Mouse (Mus musculus) brain, embryonic 14.5 days (tissue): ENCODE measurements at regions not wholly inside any gene's neighbourhood (a gene's known extent, or its start where the extent isn't known, plus 50 kb on each side); places are given as distances from the start of the nearest gene placed in this dataset.

Experiments used
- DNase-seq: peaks from one replicate; pipeline ENCODE4 v3.0.0-alpha.2; 2011; ENCODE audit warnings: low read depth
- CTCF ChIP-seq: fragments of 200-500 bp; IDR thresholded peaks from 2 replicates; pipeline ENCODE4 v1.5.1; 2012; ENCODE audit warnings: inconsistent platforms, mild to moderate bottlenecking, moderate library complexity, borderline replicate concordance; ENCODE audit not compliant: insufficient read depth, insufficient read length; ENCODE audit errors: extremely low read depth
- POLR2A ChIP-seq: fragments of 200-500 bp; IDR thresholded peaks from 2 replicates; pipeline ENCODE4 v1.6.1; 2012; ENCODE audit warnings: mild to moderate bottlenecking, inconsistent platforms, borderline replicate concordance; ENCODE audit not compliant: poor library complexity, insufficient read depth, insufficient read length, severe bottlenecking; ENCODE audit errors: extremely low read depth

DNA sequence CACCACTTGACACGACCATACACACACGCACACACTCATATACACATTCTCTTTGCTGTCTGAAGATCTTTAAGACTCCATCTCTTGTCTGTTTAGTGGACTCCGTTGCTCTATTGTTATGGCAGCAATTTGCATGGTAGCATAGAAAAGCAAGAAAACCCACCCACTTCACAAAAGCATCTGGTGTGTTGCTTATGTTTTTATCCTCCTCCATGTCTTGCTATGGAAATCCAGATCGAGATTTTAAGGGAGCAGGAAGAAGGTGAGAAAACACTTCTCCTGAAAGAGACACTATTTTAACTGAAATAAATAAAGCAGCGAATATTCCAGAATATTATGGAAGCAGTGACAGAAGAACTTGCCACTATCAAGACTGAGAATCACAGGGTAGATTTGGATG, 207.5 kb upstream of the Stac start:
- no peak for DNase-seq

DNA sequence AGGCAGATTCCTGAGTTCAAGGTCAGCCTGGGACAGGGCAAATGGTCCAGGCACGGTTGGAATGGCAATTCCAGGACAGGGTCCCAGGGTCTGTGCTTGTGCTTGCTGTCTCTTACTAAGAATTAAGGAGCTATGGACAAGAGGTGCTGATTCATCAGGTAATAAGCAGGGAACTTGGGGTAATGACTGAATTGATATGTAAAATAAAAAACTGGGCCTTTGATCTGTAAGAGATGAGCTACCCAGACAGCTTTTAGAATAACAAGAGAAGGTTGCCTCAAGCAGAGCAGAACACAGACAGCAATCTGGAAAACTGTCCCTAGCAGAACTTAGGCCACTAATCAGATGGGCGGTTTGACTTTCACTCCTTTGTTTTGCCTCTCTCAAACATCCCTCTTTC, 189.6 kb upstream of the Stac start:
- no peak for TF ChIP-seq POLR2A
- DNase-seq, result no peak

More for the DNA sequence above, 207.5 kb upstream of the Stac start:
- TF ChIP-seq CTCF, result no peak
- TF ChIP-seq POLR2A, result no peak

DNA sequence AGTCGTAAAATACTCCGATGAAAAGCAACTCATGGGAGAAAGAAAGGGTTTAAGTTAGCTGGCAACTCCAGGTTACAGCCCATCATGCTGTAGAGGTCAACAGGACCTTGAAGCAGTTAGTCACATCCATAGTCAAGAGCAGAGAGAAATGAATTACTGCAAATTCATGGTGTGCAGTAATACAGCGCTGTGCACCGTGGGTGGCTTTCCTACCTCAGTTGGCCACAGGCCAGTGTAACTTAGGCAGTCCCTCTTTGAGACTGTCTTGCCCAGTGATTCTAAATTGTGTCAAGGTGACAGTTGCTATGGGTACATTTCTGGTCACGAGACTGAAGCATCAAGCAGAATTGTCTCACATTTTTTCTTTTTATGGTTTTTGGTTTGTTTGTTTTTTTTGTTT, 186.7 kb upstream of the Stac start:
- TF ChIP-seq POLR2A, result no peak
- no peak for TF ChIP-seq CTCF
- no peak for DNase-seq

DNA sequence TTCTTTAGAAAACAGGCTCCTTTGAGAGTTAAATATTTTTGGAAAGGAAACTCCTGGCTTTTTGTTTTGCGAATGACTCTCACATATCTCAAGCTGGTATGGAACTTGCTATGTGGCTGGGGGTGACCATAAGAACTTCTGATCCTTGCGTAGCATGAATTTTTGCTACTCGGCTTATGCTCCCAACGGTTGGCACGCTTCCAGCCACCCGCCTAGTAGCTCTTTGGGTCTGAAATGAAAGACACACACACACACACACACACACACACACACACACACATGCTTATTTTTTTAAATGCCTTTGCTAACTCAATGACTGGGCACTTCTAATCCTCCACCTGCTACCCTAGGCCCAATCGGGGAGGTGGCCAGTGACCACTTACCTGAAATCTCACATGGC, 180.3 kb upstream of the Stac start:
- TF ChIP-seq CTCF, result no peak
- TF ChIP-seq POLR2A, result no peak
- DNase-seq, result peak; percentile 63

DNA sequence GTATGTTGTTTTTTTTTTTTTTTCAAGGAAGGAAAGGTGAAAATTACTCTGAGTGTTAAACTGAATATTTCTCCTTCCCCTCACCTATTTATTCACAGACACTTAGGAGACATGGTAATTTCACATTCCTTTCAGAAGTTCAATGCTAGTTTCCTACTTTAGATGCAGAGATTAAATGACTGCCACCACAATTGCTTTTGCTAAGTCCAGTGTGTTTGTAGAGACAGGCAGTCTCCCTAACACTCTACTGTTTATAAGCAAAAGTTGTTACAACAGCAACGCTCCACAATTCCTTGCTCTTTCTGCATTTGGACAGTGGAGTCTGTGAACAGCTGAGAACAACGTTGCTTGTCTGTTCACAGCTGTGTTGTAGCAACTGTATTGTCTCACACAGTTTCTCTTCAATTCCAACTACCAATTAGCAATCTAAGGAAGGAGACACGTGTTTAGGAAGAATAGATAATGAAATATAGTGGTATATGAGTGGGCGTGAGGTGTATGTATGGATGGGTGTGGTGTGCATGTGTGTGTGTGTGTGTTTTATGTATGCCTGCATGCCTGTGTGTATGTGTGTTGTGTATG, 179.7 kb upstream of the Stac start:
- peak; percentile 53 for DNase-seq

DNA sequence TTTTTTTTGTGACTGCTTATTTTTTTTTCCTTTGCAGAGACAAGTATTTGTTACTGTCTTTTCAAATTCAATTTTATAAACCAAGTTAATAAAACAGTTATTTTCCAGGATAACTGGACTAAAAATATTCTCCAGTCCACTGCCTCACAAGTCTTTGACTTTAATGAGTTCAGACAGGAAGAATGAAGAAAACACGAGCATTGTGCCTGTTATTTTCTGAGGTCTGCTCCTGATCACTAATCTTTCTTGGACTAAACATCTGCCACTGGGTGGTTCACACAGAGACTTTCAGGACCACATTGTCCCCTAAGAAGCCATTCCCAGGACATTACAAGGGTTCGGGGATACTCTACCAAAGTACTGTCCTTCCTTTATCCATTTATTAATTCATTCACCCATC, 167.9 kb upstream of the Stac start:
- TF ChIP-seq POLR2A (no peak), CTCF (no peak)

More for the DNA sequence above, 179.7 kb upstream of the Stac start:
- no peak for TF ChIP-seq POLR2A
- TF ChIP-seq CTCF, result no peak

DNA sequence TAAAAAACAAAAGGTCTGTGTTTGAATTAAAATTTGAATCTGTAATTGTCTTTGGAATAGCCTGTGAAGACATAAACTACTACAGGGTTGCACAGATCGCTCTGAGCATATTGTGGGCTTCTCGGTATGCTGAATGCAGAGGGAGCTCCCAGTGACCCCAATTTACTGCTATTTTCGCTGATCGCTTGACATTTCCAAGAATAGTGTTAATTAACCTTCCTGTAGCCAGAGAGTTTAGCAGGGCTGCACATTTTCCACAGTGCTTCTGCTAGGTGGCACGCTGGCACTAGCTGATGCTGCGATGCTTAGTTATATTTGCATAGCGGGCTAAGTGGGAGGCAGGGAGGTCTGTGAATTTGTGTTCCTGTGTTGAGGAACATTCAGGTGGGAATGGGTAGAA, 164.8 kb upstream of the Stac start:
- DNase-seq, result peak; percentile 76

More for the DNA sequence above, 167.9 kb upstream of the Stac start:
- no peak for DNase-seq

DNA sequence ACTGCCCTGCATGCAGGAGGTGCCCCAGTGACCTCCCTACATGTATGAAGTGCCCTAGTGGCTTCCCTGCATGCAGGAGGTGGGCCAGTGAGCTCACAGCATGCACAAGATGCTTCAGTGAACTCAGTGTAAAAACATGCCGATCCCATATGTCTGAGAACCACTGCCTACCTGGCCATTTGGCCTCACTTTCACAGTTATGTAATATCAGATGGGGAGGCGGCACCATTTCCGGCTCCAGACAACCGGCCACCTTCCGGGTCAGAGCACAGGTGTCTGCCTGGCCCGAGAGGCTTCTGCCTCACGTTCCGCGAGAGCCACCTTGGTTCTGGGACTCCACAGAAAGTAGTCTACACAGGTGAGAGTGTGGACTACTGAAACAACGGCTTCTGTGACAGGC, 156.2 kb upstream of the Stac start:
- TF ChIP-seq CTCF (no peak), POLR2A (no peak)
- no peak for DNase-seq

More for the DNA sequence above, 164.8 kb upstream of the Stac start:
- no peak for TF ChIP-seq POLR2A
- TF ChIP-seq CTCF, result no peak

DNA sequence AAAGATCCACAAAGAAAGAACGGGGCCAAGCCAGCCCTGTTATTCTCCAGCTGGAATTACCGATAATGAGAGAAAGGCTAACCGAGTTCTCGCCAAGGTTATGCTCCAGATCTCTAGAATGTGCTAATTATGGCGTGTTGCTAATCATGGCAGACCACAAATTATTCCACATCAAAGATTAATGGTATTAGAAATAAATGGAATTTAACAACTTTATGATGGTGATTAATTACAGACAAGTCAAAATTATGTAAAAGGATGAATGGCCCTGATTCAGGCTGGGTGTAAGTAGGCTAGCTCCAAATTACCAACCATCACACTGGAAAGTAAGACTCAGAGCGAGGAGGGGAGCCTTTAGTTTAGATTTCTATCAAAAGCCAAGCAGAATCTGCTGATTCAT, 151.0 kb upstream of the Stac start:
- DNase-seq, result peak; percentile 25

DNA sequence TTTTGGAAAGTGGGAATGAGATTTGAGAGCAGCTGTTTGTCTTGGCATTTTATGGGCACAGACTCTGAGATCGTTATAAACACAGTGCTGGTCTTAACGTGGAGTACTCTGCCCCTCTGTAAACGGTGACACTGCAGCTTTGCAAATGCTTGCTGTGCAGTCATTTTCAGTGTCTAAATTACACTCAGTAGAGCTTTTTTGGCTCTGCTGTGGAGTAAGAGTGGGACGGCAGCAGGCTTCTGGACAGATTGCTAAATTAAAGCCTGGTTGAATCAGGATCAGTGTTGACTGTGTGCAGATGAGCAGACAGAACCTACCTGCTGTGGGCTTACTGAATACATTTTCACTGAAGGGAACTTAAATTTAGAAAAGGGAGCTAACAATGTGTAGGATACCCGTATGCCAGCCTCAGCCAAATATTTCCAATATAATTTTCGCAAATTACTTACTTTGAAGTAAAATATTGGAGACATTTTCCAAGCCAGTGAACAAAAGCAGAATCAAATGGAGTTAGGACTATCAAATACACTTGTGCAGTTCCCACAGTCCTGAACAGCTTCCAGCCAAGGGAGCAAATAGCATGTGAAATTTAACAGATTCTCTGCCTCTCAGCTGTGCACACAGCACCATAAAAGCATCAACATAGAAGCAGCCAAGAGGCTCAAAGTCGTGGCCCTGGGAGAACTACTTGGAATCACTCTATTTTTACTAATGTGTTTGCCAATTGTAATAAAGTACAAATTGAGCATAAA, 148.1 kb upstream of the Stac start:
- TF ChIP-seq POLR2A (no peak), CTCF (no peak)
- peak; percentile 32 for DNase-seq

More for the DNA sequence above, 151.0 kb upstream of the Stac start:
- TF ChIP-seq POLR2A (no peak), CTCF (no peak)

DNA sequence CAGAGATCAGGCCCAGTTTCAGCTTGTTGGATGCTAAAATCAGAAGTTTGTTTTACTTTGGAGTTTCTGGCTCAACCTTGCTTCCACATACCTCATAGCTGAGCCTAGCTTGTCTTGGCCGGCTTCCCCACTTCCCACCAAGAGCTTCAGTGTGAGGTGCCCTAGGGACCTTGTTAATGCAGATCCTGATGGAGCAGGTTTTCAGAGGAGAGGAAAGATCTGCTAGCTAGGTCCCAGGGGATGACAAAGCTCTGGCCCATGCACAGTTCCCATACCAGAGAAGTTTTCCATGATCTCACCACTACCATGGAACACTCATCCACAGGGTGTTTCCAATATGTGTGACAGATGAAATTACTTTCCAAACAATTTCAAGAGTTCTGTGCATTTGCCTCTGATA, 131.9 kb upstream of the Stac start:
- DNase-seq, result no peak
- TF ChIP-seq CTCF, result no peak

DNA sequence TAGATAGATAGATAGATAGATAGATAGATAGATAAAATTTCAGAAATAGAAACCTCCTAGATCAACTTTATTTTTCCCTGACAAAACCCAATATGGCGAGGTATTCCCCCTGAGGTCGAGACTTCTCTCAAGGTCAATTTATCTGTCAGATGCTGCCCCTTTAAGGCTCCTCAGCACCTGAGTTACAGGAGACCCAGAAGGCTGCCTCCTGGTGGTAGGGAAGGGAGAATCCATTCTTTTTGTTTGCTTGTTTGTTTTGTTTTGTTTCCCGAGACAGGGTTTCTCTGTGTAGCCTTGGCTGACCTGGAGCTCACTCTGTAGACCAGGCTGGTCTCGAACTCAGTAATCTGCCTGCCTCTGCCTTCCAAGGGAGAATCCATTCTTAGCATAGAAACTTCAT, 127.3 kb upstream of the Stac start:
- TF ChIP-seq POLR2A (no peak), CTCF (no peak)
- no peak for DNase-seq
